Mouse (Mus musculus): ENCODE data around the gene Arpc3.

DNA sequence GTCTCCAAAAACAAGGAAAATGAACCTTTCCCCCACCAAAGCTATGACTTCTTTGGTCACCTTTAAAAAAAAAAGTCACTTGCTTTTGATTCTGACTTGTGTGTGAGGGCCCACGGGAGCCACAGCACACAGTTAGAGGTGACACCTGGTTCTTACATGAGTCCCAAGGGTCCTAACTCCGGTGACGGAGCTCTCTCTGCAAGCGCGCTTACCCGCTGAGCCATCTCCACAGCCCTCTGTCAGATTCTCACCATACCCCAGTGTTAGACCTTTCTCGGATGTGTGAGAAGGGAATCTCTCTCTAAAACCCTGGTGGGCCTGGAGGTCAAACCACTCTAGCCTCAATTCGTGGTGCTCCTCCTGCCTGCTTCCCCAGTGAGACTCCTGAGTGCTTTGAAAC, 5.8 kb downstream of the Arpc3 start:
- no peak for TF ChIP-seq CTCF (IDR thresholded peaks at IDR 0.05; ENCODE audit: borderline replicate concordance, insufficient read depth, low read depth, low read length)
- TF ChIP-seq POLR2A (IDR thresholded peaks at IDR 0.05; ENCODE audit: borderline replicate concordance, insufficient read depth, low read length) = no peak

Measured in cerebellum, adult 2 months (tissue).